Comparison of ENCODE assay signal across 7 mouse cellular contexts in the genomic region with DNA sequence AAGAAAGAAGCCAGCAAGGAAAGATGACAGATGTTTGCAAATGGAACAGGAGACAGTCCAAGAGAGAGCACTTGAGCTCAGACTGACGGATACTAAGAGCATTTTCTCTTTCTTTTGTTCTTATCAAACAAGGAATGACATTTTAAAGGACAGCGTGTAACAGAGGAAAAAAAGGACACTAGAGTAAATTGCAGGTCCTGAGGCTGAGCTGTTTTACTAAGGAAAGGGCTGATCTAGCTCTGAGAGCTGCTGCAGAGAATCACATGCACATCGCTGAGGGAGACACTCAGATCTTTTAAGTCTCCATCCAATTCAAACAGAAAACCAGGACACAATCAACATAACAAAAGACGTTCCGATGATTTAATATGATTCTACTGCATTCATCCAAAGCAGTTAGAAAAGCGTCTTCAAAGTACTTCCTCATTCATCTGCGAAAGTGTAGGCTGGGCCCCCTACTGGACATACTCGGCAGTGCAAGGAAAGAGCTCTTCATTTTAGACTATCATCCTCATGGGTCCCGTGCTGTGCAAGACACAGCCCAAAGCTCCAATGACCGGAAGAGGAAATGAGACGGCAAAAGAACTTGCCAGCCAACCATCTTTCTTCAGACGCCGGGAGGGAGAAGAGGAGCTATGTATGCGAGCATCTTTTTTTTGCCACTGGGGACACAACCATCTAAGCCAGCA.
DNase-seq lines count a peak whose midpoint lies in the region; ATAC-seq and TF ChIP-seq lines count a peak whose summit lies in the region.

No protein-coding gene starts in this region.

- peak overlapping the region; percentile 38 for H3K4me2 ChIP-seq in hindbrain, embryonic 16.5 days (ENCODE audit: low read length)

- H3K36me3 ChIP-seq in hindbrain, embryonic 16.5 days (ENCODE audit: control insufficient read depth, insufficient read depth, low read length): no peaks in the 10 kb centered on the region

- no peaks in the 10 kb centered on the region for H3K4me1 ChIP-seq in hindbrain, embryonic 16.5 days (ENCODE audit: control insufficient read depth, insufficient read depth, low read depth, low read length)

- H3K9me3 ChIP-seq in hindbrain, embryonic 16.5 days (ENCODE audit: control insufficient read depth, low read length): no peaks in the 10 kb centered on the region

- no peak overlapping the region for H3K27ac ChIP-seq in hindbrain, embryonic 16.5 days (ENCODE audit: low read depth, low read length)
- peak overlapping the region; percentile 82 for H3K27ac ChIP-seq in left cerebral cortex, adult 2 months

- intact Hi-C loops in left cerebral cortex, adult 2 months (cut with DNase I): no loop called here

- H3K9ac ChIP-seq in hindbrain, embryonic 16.5 days (ENCODE audit: low read depth, low read length): no peak overlapping the region

- peak; percentile 59 to 91 for DNase-seq in adrenal gland, adult (ENCODE audit: inconsistent age in 2 of 2, low spot score in 1 of 2)
- peak; percentile 90 for DNase-seq in cerebellum, adult 9-10 months
- DNase-seq in frontal cortex, adult 2 months (ENCODE audit: extremely low spot score in 1 of 2, low spot score in 1 of 2): peak; percentile 75 to 96
- peak; percentile 72 to 87 for DNase-seq in left cerebral cortex, adult 2 months (ENCODE audit: extremely low spot score in 1 of 2, low spot score in 2 of 2)
- DNase-seq in right cerebral cortex, postnatal 4 days: peak; percentile 91

- peak; percentile 71; the same call in 1 of the 2 replicates for ATAC-seq in hindbrain, embryonic 16.5 days
- ATAC-seq in megakaryocyte-erythroid progenitor cell, adult 5-6 weeks (replicated peaks; ENCODE audit: low FRiP score, low TSS enrichment, poor library complexity, severe bottlenecking): peak; percentile 97

- H3K27me3 ChIP-seq in hindbrain, embryonic 16.5 days (replicated peaks; ENCODE audit: control insufficient read depth, insufficient read depth, low read length): no peaks in the 10 kb centered on the region

- no peak overlapping the region for H3K4me3 ChIP-seq in hindbrain, embryonic 16.5 days (ENCODE audit: low read length)
- no peak overlapping the region for H3K4me3 ChIP-seq in left cerebral cortex, adult 2 months

- 22% methylated on average over 14 of the region's 14 CpGs for WGBS in hindbrain, embryonic 16.5 days

- TF ChIP-seq CTCF in left cerebral cortex, adult 2 months (IDR thresholded peaks at IDR 0.05): peak; percentile 92
